Mouse (Mus musculus) ES-E14 (cell line): Measurements from ENCODE around the gene Lancl2. TPM values are rescaled to one million over a fixed set of nuclear protein-coding genes. Genes with fewer than 3 reads are reported as not detected.

Experiments used
- DNase-seq: peaks from one replicate; pipeline ENCODE4 v3.0.0-alpha.2; 2013; ENCODE audit warnings: low read depth, low spot score
- H3K27ac ChIP-seq: 2 replicates; pipeline ENCODE4 v1.5.1; 2012; ENCODE audit warnings: low read depth, mild to moderate bottlenecking, low read length, moderate library complexity, mixed read lengths; ENCODE audit not compliant: poor library complexity, insufficient read depth, severe bottlenecking
- H3K36me3 ChIP-seq: 2 replicates; pipeline ENCODE4 v1.6.1; 2012; ENCODE audit warnings: mild to moderate bottlenecking, low read length, moderate library complexity, mixed read lengths; ENCODE audit not compliant: control insufficient read depth, poor library complexity, insufficient read depth, severe bottlenecking
- H3K4me1 ChIP-seq, 2 experiments: fragments of 150-350 bp in 1 of 2; sonication (generic) in 1 of 2; 2 replicates each; pipeline ENCODE4 v1.6.1; 2012; ENCODE audit warnings: low read length in 2 of 2, mild to moderate bottlenecking in 1 of 2, mixed read lengths in 1 of 2; ENCODE audit not compliant: control insufficient read depth in 2 of 2, insufficient read depth in 2 of 2, poor library complexity in 1 of 2
- H3K4me3 ChIP-seq, 2 experiments: fragments of 150-350 bp in 1 of 2; sonication (generic) in 1 of 2; 2 replicates each; pipeline ENCODE4 v1.5.1; 2012; ENCODE audit warnings: low read length in 2 of 2, low read depth in 1 of 2, mild to moderate bottlenecking in 1 of 2, mixed read lengths in 1 of 2; ENCODE audit not compliant: insufficient read depth in 1 of 2, poor library complexity in 1 of 2, severe bottlenecking in 1 of 2
- H3K9ac ChIP-seq: 2 replicates; pipeline ENCODE4 v1.6.1; 2012; ENCODE audit warnings: low read depth, mild to moderate bottlenecking, low read length, mixed read lengths; ENCODE audit not compliant: poor library complexity, insufficient read depth, severe bottlenecking
- H3K9me3 ChIP-seq: fragments of 150-350 bp; sonication (generic); 2 replicates; pipeline ENCODE4 v1.6.1; 2012; ENCODE audit warnings: low read depth, mild to moderate bottlenecking, low read length; ENCODE audit not compliant: control insufficient read depth, insufficient read depth
- CHD2 ChIP-seq: IDR thresholded peaks from 2 replicates; pipeline ENCODE4 v1.6.1; 2014; ENCODE audit warnings: mild to moderate bottlenecking, low read depth, low read length, inconsistent platforms
- HCFC1 ChIP-seq: IDR thresholded peaks from 2 replicates; pipeline ENCODE4 v1.6.1; 2012; ENCODE audit warnings: low read length, inconsistent platforms, borderline replicate concordance; ENCODE audit not compliant: insufficient read depth
- MAFK ChIP-seq: IDR thresholded peaks from 2 replicates; pipeline ENCODE4 v1.6.1; 2014; ENCODE audit warnings: mild to moderate bottlenecking, low read depth, low read length, inconsistent platforms; ENCODE audit not compliant: insufficient read depth
- ZC3H11A ChIP-seq: IDR thresholded peaks from 2 replicates; pipeline ENCODE4 v1.6.1; 2012; ENCODE audit warnings: low read depth, mild to moderate bottlenecking, inconsistent platforms, low read length, borderline replicate concordance
- ZNF384 ChIP-seq: IDR thresholded peaks from 2 replicates; pipeline ENCODE4 v1.6.1; 2012; ENCODE audit warnings: low read depth, low read length, inconsistent platforms
- in situ Hi-C, 2 experiments: fragments of 600-800 bp; cut with MboI; formaldehyde crosslinking; loops; one replicate each; pipeline ENCODE4 v1.15.1; 2025; ENCODE audit warnings: low sequenced_read_pairs in 2 of 2, inconsistent platforms in 1 of 2; ENCODE audit not compliant: unreplicated experiment in 2 of 2
- total RNA-seq: library from RNA; depleted of rRNA; stranded (reverse); fragments of 300-350 nt; gene quantifications from 2 replicates; pipeline ENCODE4 v1.2.3, GENCODE M21; 2012

The Lancl2 gene
- total RNA-seq, 1 experiment, result 13.6 TPM

DNA sequence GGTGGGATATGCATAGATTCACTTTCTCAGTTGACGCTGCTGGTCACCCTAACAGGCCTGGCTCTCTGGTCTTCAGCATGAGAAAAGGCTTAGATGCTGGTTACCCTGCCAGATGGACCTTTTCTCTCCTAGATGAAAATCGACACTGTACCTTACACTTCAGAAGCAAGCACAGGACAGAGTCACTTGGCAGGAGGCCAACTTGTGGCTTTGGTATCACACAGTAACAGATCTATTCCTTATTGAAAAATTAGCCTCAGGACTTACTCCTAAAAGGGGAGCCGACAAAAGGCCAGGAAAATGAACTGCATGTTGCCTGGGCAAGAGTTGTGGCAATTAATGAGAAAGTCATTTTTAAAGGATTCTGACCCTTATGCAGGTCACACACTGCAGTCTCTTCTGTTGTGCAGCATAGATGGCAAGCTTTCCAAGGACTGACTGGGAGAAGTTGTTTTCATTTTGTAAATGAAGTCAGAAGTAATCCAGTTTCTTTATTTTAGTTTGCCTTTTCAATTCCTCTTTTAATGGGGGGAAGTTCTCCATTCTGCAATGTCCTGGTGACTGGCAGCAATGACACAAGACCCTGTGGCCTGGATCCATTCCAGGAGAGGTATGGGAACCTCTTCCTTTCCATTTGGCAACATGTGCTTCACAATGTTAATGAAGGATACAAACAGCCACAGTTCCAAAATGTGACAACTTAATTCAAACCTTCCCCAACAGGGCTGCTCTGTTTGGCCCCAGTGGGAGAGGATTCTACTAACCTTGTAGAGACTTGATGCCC, 62.9 kb downstream of the Lancl2 start:
- Histone ChIP-seq H3K9ac (no peak overlapping the region), H3K9me3 (no peaks in the 10 kb centered on the region), H3K4me3 (no peak overlapping the region), H3K4me1 (no peaks in the 10 kb centered on the region), H3K27ac (no peak overlapping the region), H3K36me3 (no peaks in the 10 kb centered on the region)
- in situ Hi-C loops, result no loop called here
- DNase-seq, result no peak
- no peak for TF ChIP-seq MAFK
- no peak for TF ChIP-seq ZC3H11A
- TF ChIP-seq HCFC1, result no peak
- TF ChIP-seq CHD2, result no peak
- TF ChIP-seq ZNF384, result no peak

GRCm38 (mm10) chr6:57766287-57766686, 63.9 kb downstream of the Lancl2 start:
- no peak for TF ChIP-seq ZNF384
- TF ChIP-seq CHD2, result no peak
- no peak for TF ChIP-seq MAFK
- no peak for TF ChIP-seq ZC3H11A
- TF ChIP-seq HCFC1, result no peak
- H3K4me3 ChIP-seq, result no peak overlapping the region
- H3K9ac ChIP-seq, result no peak overlapping the region
- H3K27ac ChIP-seq, result no peak overlapping the region
- no peaks in the 10 kb centered on the region for H3K4me1 ChIP-seq
- no peaks in the 10 kb centered on the region for H3K36me3 ChIP-seq
- no peak for DNase-seq
- in situ Hi-C loops, result no loop called here
- no peaks in the 10 kb centered on the region for H3K9me3 ChIP-seq

DNA sequence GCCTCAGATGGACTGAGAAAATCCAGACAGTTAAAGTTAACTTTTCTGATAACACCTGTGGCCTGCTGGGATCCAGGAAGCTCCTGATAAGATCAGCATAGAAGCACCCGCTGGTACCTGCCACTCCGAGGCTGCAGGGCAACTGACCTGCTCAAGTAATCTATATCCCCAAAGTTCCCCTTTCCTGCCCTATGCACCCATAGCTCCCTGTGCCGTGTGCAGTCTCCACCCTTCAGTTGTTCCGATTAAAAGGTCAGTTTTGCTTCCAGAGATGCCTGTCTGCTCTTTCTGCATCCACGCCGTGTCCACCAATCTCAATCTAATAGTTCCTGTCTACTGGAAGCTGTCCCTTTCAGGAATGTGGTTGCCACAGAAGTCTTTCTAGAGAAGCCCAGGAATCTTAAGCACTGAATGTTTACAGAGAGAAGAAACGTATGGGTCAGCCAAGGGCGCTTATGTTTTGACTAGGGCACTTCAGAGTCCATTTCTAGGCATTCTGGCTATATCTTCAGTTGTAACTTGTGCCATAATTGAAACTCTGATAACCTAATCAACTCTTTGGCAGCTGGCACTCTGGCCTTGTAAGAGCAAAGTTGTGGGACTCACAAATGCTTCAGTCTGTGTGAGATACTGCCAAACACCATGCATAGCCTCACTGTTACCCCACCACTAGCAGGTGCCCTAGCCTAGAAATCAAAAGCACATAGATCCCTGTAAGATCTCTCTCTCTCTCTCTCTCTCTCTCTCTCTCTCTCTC, 65.0 kb downstream of the Lancl2 start:
- Histone ChIP-seq H3K9me3 (no peaks in the 10 kb centered on the region), H3K4me1 (no peaks in the 10 kb centered on the region), H3K27ac (no peak overlapping the region), H3K4me3 (no peak overlapping the region), H3K36me3 (no peaks in the 10 kb centered on the region), H3K9ac (no peak overlapping the region)
- no peak for DNase-seq
- in situ Hi-C loops, result no loop called here
- TF ChIP-seq ZNF384, result no peak

- no peaks in the 10 kb centered on the region for H3K36me3 ChIP-seq
- no peak for DNase-seq
- no peak overlapping the region for H3K27ac ChIP-seq
- TF ChIP-seq MAFK (no peak), ZC3H11A (no peak), CHD2 (no peak), HCFC1 (no peak), ZNF384 (no peak)
- in situ Hi-C loops, result no loop called here
- H3K9me3 ChIP-seq, result no peaks in the 10 kb centered on the region
- no peak overlapping the region for H3K4me3 ChIP-seq
- H3K4me1 ChIP-seq, result no peaks in the 10 kb centered on the region
- no peak overlapping the region for H3K9ac ChIP-seq
Observed at GRCm38 (mm10) chr6:57768948-57769525, 66.7 kb downstream of the Lancl2 start.
